Comparison of ENCODE assay signal across 11 mouse cellular contexts in genomic region chr8:72382395-72382794, GRCm38 (mm10). TPM values are rescaled to one million over a fixed set of nuclear protein-coding genes. Genes with fewer than 3 reads are reported as not detected.
DNase-seq lines count a peak whose midpoint lies in the region; ATAC-seq and TF ChIP-seq lines count a peak whose summit lies in the region.
"Had no signal": no experiment of that assay in that cellular context is flagged by ENCODE, and none has a peak within 500 bp of the region (broad histone marks: within the 10 kb centered on the region; RNA-seq: fewer than 3 reads in every experiment).

No protein-coding gene starts in this region.

- H3K36me3 ChIP-seq in lung, embryonic 14.5 days (ENCODE audit: insufficient read depth): peaks cover 99% of the 10 kb centered on the region
- peaks cover 71% of the 10 kb centered on the region for H3K36me3 ChIP-seq in ES-Bruce4 (ENCODE audit: control insufficient read depth, insufficient read depth, low read length, poor library complexity, severe bottlenecking)

- H3K4me2 ChIP-seq in lung, embryonic 14.5 days: no peak overlapping the region
- H3K4me2 ChIP-seq: forebrain, embryonic 12.5 days had no signal

- no peak for TF ChIP-seq POLR2A in ES-Bruce4 (IDR thresholded peaks at IDR 0.05; ENCODE audit: insufficient read depth, low read length)
- no peak for TF ChIP-seq POLR2A in cortical plate, adult 2 months (IDR thresholded peaks at IDR 0.05; ENCODE audit: extremely low read depth, insufficient read depth, low read length)

- H3K9ac ChIP-seq in lung, embryonic 14.5 days: no peak overlapping the region
- no peak overlapping the region for H3K9ac ChIP-seq in ES-Bruce4 (ENCODE audit: low read depth, poor library complexity, severe bottlenecking)
- H3K9ac ChIP-seq: forebrain, embryonic 12.5 days had no signal

- H3K4me3 ChIP-seq in lung, embryonic 14.5 days (ENCODE audit: low read depth, low read length): no peak overlapping the region
- H3K4me3 ChIP-seq in ES-Bruce4 (ENCODE audit: low read depth, low read length): no peak overlapping the region
- no peak overlapping the region for H3K4me3 ChIP-seq in cortical plate, adult 2 months (ENCODE audit: insufficient read depth, low read length)
- H3K4me3 ChIP-seq: forebrain, embryonic 12.5 days had no signal

- H3K27me3 ChIP-seq in lung, embryonic 14.5 days (ENCODE audit: insufficient read depth, low read length): no peaks in the 10 kb centered on the region
- H3K27me3 ChIP-seq in ES-Bruce4 (ENCODE audit: control insufficient read depth, insufficient read depth, low read length, poor library complexity, severe bottlenecking): no peaks in the 10 kb centered on the region
- H3K27me3 ChIP-seq: forebrain, embryonic 12.5 days; Patski had no signal

- peak; percentile 24; the same call in 1 of the 2 replicates for TF ChIP-seq CTCF in lung, embryonic 14.5 days (IDR thresholded peaks at IDR 0.05; ENCODE audit: low read depth)
- TF ChIP-seq CTCF in ES-Bruce4 (IDR thresholded peaks at IDR 0.05; ENCODE audit: low read depth, low read length): peak; percentile 15
- TF ChIP-seq CTCF in cortical plate, adult 2 months (IDR thresholded peaks at IDR 0.05; ENCODE audit: extremely low read depth, insufficient read depth, low read length): 0 out of 2 replicates have a peak, but pooled peaks have one; percentile 3

- DNase-seq in heart, adult 11 months: peak; percentile 93
- no peak for DNase-seq in heart, adult 18-20 months
- peak; percentile 18 for DNase-seq in lung, embryonic 14.5 days
- no peak for DNase-seq in lung, postnatal 36 days
- no peak for DNase-seq in adrenal gland, postnatal 25 days
- DNase-seq in urinary bladder, adult 2 months (ENCODE audit: low spot score): no peak
- DNase-seq: cerebellum, adult 11-12 months had no signal

- no peaks in the 10 kb centered on the region for H3K4me1 ChIP-seq in lung, embryonic 14.5 days (ENCODE audit: insufficient read depth)
- H3K4me1 ChIP-seq in ES-Bruce4 (ENCODE audit: control insufficient read depth, insufficient read depth, low read length): no peaks in the 10 kb centered on the region
- no peaks in the 10 kb centered on the region for H3K4me1 ChIP-seq in cortical plate, adult 2 months (ENCODE audit: control insufficient read depth, insufficient read depth, low read length)
- H3K4me1 ChIP-seq: forebrain, embryonic 12.5 days had no signal

- no peaks in the 10 kb centered on the region for H3K9me3 ChIP-seq in lung, embryonic 14.5 days (ENCODE audit: low read depth, low read length)
- no peaks in the 10 kb centered on the region for H3K9me3 ChIP-seq in ES-Bruce4 (replicated peaks; ENCODE audit: control insufficient read depth, insufficient read depth, low read length, poor library complexity, severe bottlenecking)
- H3K9me3 ChIP-seq: forebrain, embryonic 12.5 days had no signal

- no peak for TF ChIP-seq EP300 in ES-Bruce4 (IDR thresholded peaks at IDR 0.05; ENCODE audit: insufficient read depth, low read depth, low read length)

- H3K27ac ChIP-seq in lung, embryonic 14.5 days (ENCODE audit: low read depth): no peak overlapping the region
- no peak overlapping the region for H3K27ac ChIP-seq in ES-Bruce4 (ENCODE audit: insufficient read depth, low read length)
- no peak overlapping the region for H3K27ac ChIP-seq in cortical plate, adult 2 months (ENCODE audit: insufficient read depth, low read length)
- H3K27ac ChIP-seq: forebrain, embryonic 12.5 days had no signal

- 53% methylated on average over 5 of the region's 5 CpGs for WGBS in lung, embryonic 14.5 days

- no peak; the same call in 1 of the 2 replicates for ATAC-seq in lung, embryonic 14.5 days (ENCODE audit: insufficient read depth)
- ATAC-seq: Patski had no signal

RNA-seq across cellular contexts. Expression of gene Eps15l1, which starts 38.9 kb away (rescaled TPM):
- 10 to 100 TPM; 35.5 to 41.0 TPM for total RNA-seq in heart, adult 18-20 months (2021)
- polyA plus RNA-seq in lung, embryonic 14.5 days (2014; fragmentation: Nextera tagmentation; extraction: Ambion mirVana): 68.6 and 69.4 TPM in 2 replicates
- polyA plus RNA-seq in ES-Bruce4 (2011; ENCODE audit: insufficient read depth, insufficient read length, low read depth, missing spikeins): 89.5 and 90.9 TPM in 2 replicates
- 71.4 and 72.9 TPM in 2 replicates for polyA plus RNA-seq in cortical plate, adult 2 months (2012; rRNA removed)
- total RNA-seq in adrenal gland, postnatal 25 days (2021): 60.5 and 64.2 TPM in 2 replicates
- 52.1 and 54.6 TPM in 2 replicates for polyA plus RNA-seq in urinary bladder, adult 2 months (2012; rRNA removed)

Comparison
In these comparisons a context has a peak if more than half of its experiments do, and no peak if none do; other contexts are left out.
1. DNase-seq: peak in heart, adult 11 months (single experiment) and lung, embryonic 14.5 days (single experiment); none in heart, adult 18-20 months (0 of 2), lung, postnatal 36 days (single experiment), adrenal gland, postnatal 25 days (single experiment) and urinary bladder, adult 2 months (single experiment).
2. Peak in every context shown above with its lines, with median percentiles within 50 percentile points of each other: CTCF ChIP-seq.